Mouse (Mus musculus) B cell, adult 62 days (primary cell): Measurements from ENCODE around the gene Cnksr2. TPM values are rescaled to one million over a fixed set of nuclear protein-coding genes. Genes with fewer than 3 reads are reported as not detected.

Experiments
- total RNA-seq: library from RNA; stranded (reverse); gene quantifications from 4 replicates; pipeline ENCODE4 v1.2.4, GENCODE M21; 2023

Cnksr2 gene
- not detected in 4 replicates for total RNA-seq

DNA sequence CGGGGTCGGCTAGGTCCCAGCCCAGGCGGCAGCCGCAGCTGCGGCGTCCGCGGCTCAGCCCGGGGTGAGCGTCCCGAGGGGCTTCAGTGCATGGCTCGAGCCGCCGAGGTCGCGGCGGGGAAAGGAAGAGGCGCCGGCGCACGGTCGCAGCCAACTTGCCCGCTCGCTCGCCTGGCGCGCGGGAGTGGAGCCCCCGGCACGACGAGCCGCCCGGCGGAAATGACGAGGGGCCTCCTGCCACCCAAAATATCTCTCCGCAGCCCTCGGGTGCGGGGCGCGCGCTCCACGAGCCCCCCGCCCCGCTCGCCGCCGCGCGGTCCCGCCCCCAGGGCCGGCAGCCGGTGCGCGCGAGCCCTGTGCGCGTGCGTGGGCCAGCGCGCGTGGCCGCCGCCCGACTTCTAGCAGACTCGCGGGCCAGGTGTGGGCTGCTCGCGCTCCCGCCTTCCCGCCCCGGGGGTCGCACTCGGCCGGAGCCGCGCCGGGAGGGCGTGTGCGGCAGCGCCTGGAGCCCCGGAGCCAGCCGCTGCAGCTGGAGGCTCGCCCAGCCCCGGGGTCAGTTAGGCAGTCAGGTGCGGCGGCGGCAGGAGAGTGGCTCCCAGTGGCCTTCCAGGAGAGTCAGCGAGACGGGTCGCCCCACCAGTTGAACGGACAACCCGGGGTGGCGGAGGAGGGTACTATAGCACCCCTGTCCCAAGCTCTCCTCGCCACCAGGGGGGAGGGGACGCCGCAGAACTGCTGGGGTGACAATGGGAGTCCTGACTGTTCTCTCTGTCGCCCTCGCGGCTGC is at the start of gene Cnksr2:
Cnksr2 (minus strand) TSS at position 238 of the 787 bp plus-strand sequence.

DNA sequence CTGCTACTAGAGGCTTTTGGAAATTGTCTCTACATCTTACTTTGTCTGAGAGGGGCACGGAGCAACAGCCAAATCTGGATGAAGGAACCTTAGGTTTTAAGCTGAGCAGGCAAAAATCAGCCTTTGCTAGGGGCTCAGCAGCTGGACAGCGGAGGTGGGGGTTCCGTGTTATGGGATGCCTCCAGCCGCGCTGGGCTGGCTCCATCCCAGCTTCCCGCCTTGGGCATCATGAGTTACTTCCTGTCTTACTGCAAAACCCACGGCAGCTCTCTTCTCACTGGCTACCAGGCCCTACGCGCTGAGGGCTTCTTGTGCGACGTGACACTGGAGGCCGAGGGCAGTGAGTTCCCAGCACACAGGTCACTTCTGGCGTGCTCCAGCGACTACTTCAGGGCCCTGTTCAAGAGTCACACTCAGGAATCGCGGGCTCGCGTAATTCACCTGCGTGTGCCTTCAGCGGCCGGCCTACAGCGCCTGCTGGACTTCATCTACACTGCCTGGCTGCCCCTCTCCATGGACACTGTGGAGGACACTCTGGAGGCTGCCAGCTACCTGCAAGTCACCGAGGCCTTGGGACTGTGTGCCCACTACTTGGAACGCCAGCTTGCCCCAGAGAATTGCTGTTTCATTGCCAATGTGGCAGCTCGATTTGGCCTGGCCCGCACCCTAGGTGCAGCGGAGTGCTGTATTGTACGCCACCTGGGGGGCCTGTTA is 224.7 kb downstream of the Cnksr2 start, which contains the start of gene Klhl34:
Klhl34 (plus strand) TSS at position 229 of the 714 bp plus-strand sequence.

Other genes starting within 250 kb of the Cnksr2 start
- not detected in 4 replicates for gene Klhl34, start 224.9 kb downstream of the Cnksr2 start, total RNA-seq